Mouse (Mus musculus) neural tube, embryonic 15.5 days (tissue): ENCODE measurements at regions not wholly inside any gene's neighbourhood (a gene's known extent, or its start where the extent isn't known, plus 50 kb on each side); places are given as distances from the start of the nearest gene placed in this dataset.

Experiments
- ATAC-seq: fragments of 200-750 bp; cut with Nextera tagmentation; 2 replicates; pipeline ENCODE4 v1.8.0; 2017; ENCODE audit warnings: mild to moderate bottlenecking, moderate TSS enrichment, moderate library complexity; ENCODE audit not compliant: low FRiP score
- H3K27ac ChIP-seq: fragments of 300-500 bp; sonication (generic); replicated peaks from 2 replicates; pipeline ENCODE4 v1.5.1; 2015; ENCODE audit warnings: mild to moderate bottlenecking, inconsistent platforms
- H3K27me3 ChIP-seq: fragments of 300-500 bp; sonication (generic); replicated peaks from 2 replicates; pipeline ENCODE4 v1.6.1; 2015; ENCODE audit warnings: inconsistent platforms
- H3K36me3 ChIP-seq: fragments of 300-500 bp; sonication (generic); 2 replicates; pipeline ENCODE4 v1.6.1; 2015; ENCODE audit warnings: inconsistent platforms
- H3K4me1 ChIP-seq: fragments of 300-500 bp; sonication (generic); 2 replicates; pipeline ENCODE4 v1.6.1; 2015; ENCODE audit warnings: inconsistent platforms
- H3K4me2 ChIP-seq: fragments of 300-500 bp; sonication (generic); 2 replicates; pipeline ENCODE4 v1.6.1; 2015; ENCODE audit warnings: inconsistent platforms, mild to moderate bottlenecking, moderate library complexity
- H3K4me3 ChIP-seq: fragments of 300-500 bp; sonication (generic); replicated peaks from 2 replicates; pipeline ENCODE4 v1.5.1; 2015; ENCODE audit warnings: mild to moderate bottlenecking, inconsistent platforms
- H3K9ac ChIP-seq: fragments of 300-500 bp; sonication (generic); replicated peaks from 2 replicates; pipeline ENCODE4 v1.6.1; 2015; ENCODE audit warnings: mild to moderate bottlenecking, inconsistent platforms
- H3K9me3 ChIP-seq: fragments of 300-500 bp; sonication (generic); replicated peaks from 2 replicates; pipeline ENCODE4 v1.6.1; 2016; ENCODE audit warnings: inconsistent platforms
- WGBS: fragments of 180-500 bp; shearing (Covaris S2); methylation state at CpG from one replicate; pipeline ENCODE4 v1.1.7; 2015; ENCODE audit warnings: mixed read lengths; 5-methylcytosine and 5-hydroxymethylcytosine counted together

- no peaks in the 10 kb centered on the region for H3K27me3 ChIP-seq
- ATAC-seq, result no peak
- H3K4me3 ChIP-seq, result no peak overlapping the region
- H3K4me2 ChIP-seq, result no peak overlapping the region
- H3K27ac ChIP-seq, result no peak overlapping the region
- no peaks in the 10 kb centered on the region for H3K9me3 ChIP-seq
- 88% methylated on average over 1 of the region's 1 CpGs for WGBS
- no peaks in the 10 kb centered on the region for H3K4me1 ChIP-seq
- H3K9ac ChIP-seq, result no peak overlapping the region
- H3K36me3 ChIP-seq, result no peaks in the 10 kb centered on the region
Measured at GRCm38 (mm10) chr4:68648311-68648710, 305.9 kb downstream of the Brinp1 start.

DNA sequence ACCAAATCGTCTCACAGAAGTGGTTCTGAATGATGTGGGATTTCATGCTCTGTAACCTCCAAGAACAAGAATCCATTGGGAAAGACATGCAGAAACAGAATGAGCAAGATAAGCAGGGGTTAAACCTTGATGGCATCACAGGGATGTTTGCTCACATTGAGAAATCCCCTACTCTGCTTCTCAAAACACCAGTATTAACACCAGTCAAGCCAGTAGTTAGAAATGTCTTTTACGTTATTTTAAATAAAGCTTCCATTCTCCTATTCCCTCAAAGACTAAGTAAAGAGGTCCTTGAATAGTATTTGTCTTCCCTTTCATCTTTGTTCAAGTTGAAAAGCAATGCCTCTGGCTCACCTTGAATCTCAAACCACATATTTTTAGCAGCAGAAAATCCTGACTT, 320.9 kb downstream of the Brinp1 start:
- ATAC-seq, result no peak
- 86% methylated on average over 2 of the region's 2 CpGs for WGBS
- H3K9ac ChIP-seq, result no peak overlapping the region
- H3K27ac ChIP-seq, result no peak overlapping the region
- H3K36me3 ChIP-seq, result no peaks in the 10 kb centered on the region
- no peaks in the 10 kb centered on the region for H3K4me1 ChIP-seq
- no peak overlapping the region for H3K4me2 ChIP-seq
- no peak overlapping the region for H3K4me3 ChIP-seq
- no peaks in the 10 kb centered on the region for H3K9me3 ChIP-seq
- no peaks in the 10 kb centered on the region for H3K27me3 ChIP-seq

DNA sequence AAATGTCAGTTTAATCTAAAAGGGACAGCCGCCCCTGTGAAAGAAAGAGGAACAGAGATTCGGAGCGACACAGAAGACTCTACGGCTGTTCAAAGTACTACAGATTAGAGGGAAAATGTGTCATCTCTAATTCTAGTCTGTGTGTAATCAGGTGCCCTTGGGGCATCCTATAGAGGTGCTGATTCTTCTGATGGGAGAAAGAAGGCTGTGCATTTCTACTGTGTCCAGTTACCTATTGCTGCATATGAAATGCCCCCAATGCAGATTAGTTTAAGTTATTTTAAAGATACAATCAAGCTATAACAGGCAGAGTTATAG, 330.2 kb downstream of the Brinp1 start:
- peak; percentile 45; the same call in 1 of the 2 replicates for ATAC-seq
- H3K27ac ChIP-seq, result 0 out of 2 replicates have a peak overlapping the region, but pooled peaks have one; percentile 5
- H3K4me2 ChIP-seq, result no peak overlapping the region
- no peak overlapping the region for H3K4me3 ChIP-seq
- 14% methylated on average over 4 of the region's 4 CpGs for WGBS
- H3K27me3 ChIP-seq, result no peaks in the 10 kb centered on the region
- H3K36me3 ChIP-seq, result no peaks in the 10 kb centered on the region
- no peaks in the 10 kb centered on the region for H3K9me3 ChIP-seq
- peaks cover 5% of the 10 kb centered on the region; the same call in 1 of the 2 replicates for H3K4me1 ChIP-seq
- no peak overlapping the region for H3K9ac ChIP-seq

DNA sequence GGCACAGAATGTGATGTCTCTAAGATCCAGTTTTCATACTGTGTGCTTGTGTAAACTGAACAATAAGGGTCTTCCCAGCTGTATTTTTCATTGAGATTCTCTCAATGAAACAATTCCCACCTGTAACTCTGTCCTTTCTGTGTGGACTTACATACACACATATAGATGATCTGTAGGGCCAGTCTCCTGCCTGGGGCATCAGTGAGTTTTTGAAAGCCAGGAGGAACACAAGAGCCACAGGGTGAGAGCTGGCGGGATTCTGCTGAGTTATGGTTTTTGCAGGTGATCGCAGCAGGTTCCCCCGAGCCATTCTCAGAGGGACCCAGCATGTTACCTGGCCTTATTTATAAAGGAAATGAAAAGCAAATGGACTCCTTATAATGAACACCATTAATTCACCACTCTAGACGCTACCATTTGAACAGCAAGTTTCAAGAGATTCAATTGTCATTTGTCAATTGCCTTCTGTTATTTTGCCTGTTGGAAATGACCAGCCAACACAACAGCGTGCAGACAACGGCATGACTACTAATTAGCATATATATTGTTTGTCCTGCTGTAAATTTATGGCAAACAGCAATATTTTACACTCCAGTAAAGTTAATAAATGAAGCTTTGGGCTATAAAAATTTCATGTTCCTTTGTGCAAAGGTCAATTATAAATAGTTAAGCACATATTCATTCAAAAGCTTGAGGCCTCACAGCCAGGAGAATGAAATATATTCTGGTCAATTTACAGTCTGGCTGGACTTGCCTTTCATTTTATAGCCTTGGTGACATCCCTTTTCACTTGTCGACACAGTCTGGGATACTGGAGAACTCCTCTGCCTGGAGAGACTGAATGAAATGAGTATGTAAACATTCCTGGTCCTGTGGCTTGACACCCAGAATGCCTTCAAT, 330.8 kb downstream of the Brinp1 start:
- no peaks in the 10 kb centered on the region for H3K36me3 ChIP-seq
- peak; percentile 74 for ATAC-seq
- H3K9ac ChIP-seq, result no peak overlapping the region
- H3K4me3 ChIP-seq, result no peak overlapping the region
- peaks cover 5% of the 10 kb centered on the region; the same call in 1 of the 2 replicates for H3K4me1 ChIP-seq
- 0 out of 2 replicates have a peak overlapping the region, but pooled peaks have one; percentile 5 for H3K27ac ChIP-seq
- 22% methylated on average over 7 of the region's 7 CpGs for WGBS
- H3K9me3 ChIP-seq, result no peaks in the 10 kb centered on the region
- no peak overlapping the region for H3K4me2 ChIP-seq
- no peaks in the 10 kb centered on the region for H3K27me3 ChIP-seq

DNA sequence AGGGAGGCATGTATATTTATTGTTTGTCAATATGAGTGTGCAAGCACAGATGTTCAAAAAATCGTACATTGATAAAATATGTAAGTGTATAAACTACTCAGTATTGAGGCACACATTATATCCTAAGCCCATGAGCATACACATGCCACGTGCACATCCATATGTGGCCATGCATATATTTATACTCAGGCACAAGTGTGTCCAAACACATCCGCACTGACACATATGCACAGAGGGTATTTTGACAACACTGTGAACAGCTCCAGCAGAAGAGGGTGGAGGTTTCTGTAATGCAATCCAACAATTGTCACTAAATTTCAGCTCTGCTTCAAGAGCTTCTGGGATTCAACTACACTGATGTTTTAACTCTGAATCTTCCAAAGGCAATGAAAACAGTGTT, 333.6 kb downstream of the Brinp1 start:
- no peak overlapping the region for H3K4me3 ChIP-seq
- H3K27ac ChIP-seq, result no peak overlapping the region
- no peak overlapping the region for H3K4me2 ChIP-seq
- H3K36me3 ChIP-seq, result no peaks in the 10 kb centered on the region
- peaks cover 5% of the 10 kb centered on the region; the same call in 1 of the 2 replicates for H3K4me1 ChIP-seq
- H3K9me3 ChIP-seq, result no peaks in the 10 kb centered on the region
- no peak for ATAC-seq
- H3K27me3 ChIP-seq, result no peaks in the 10 kb centered on the region
- 90% methylated on average over 3 of the region's 3 CpGs for WGBS
- no peak overlapping the region for H3K9ac ChIP-seq

GRCm38 (mm10) chr4:68615706-68616397, 338.3 kb downstream of the Brinp1 start:
- H3K4me3 ChIP-seq, result no peak overlapping the region
- 88% methylated on average over 2 of the region's 2 CpGs for WGBS

GRCm38 (mm10) chr4:68612263-68613012, 341.8 kb downstream of the Brinp1 start:
- Histone ChIP-seq H3K27ac (no peak overlapping the region), H3K4me1 (no peaks in the 10 kb centered on the region), H3K4me2 (no peak overlapping the region), H3K27me3 (no peaks in the 10 kb centered on the region), H3K36me3 (no peaks in the 10 kb centered on the region), H3K4me3 (no peak overlapping the region), H3K9me3 (no peaks in the 10 kb centered on the region), H3K9ac (no peak overlapping the region)
- 93% methylated on average over 5 of the region's 6 CpGs for WGBS
- ATAC-seq, result no peak

More at GRCm38 (mm10) chr4:68615706-68616397, 338.3 kb downstream of the Brinp1 start:
- Histone ChIP-seq H3K36me3 (no peaks in the 10 kb centered on the region), H3K4me1 (no peaks in the 10 kb centered on the region), H3K27ac (no peak overlapping the region), H3K9me3 (no peaks in the 10 kb centered on the region), H3K27me3 (no peaks in the 10 kb centered on the region), H3K9ac (no peak overlapping the region), H3K4me2 (no peak overlapping the region)
- no peak for ATAC-seq

- WGBS, result 78% methylated on average over 1 of the region's 1 CpGs
- Histone ChIP-seq H3K27me3 (no peaks in the 10 kb centered on the region), H3K9ac (no peak overlapping the region), H3K4me2 (no peak overlapping the region), H3K4me3 (no peak overlapping the region), H3K9me3 (no peaks in the 10 kb centered on the region), H3K36me3 (no peaks in the 10 kb centered on the region), H3K4me1 (no peaks in the 10 kb centered on the region), H3K27ac (no peak overlapping the region)
- no peak for ATAC-seq
Measured at GRCm38 (mm10) chr4:68595256-68595655, 358.9 kb downstream of the Brinp1 start.

GRCm38 (mm10) chr4:68575375-68575774, 378.8 kb downstream of the Brinp1 start:
- Histone ChIP-seq H3K36me3 (no peaks in the 10 kb centered on the region), H3K4me3 (no peak overlapping the region), H3K27me3 (no peaks in the 10 kb centered on the region), H3K9me3 (no peaks in the 10 kb centered on the region), H3K9ac (no peak overlapping the region), H3K27ac (no peak overlapping the region), H3K4me2 (no peak overlapping the region), H3K4me1 (no peaks in the 10 kb centered on the region)
- ATAC-seq, result no peak
- 89% methylated on average over 5 of the region's 5 CpGs for WGBS

GRCm38 (mm10) chr4:68574610-68575167, 379.5 kb downstream of the Brinp1 start:
- no peaks in the 10 kb centered on the region for H3K27me3 ChIP-seq
- H3K4me2 ChIP-seq, result no peak overlapping the region
- no peaks in the 10 kb centered on the region for H3K9me3 ChIP-seq
- no peak overlapping the region for H3K4me3 ChIP-seq
- H3K9ac ChIP-seq, result no peak overlapping the region
- 73% methylated on average over 4 of the region's 4 CpGs for WGBS
- H3K36me3 ChIP-seq, result no peaks in the 10 kb centered on the region
- no peaks in the 10 kb centered on the region for H3K4me1 ChIP-seq
- no peak overlapping the region for H3K27ac ChIP-seq
- no peak for ATAC-seq

DNA sequence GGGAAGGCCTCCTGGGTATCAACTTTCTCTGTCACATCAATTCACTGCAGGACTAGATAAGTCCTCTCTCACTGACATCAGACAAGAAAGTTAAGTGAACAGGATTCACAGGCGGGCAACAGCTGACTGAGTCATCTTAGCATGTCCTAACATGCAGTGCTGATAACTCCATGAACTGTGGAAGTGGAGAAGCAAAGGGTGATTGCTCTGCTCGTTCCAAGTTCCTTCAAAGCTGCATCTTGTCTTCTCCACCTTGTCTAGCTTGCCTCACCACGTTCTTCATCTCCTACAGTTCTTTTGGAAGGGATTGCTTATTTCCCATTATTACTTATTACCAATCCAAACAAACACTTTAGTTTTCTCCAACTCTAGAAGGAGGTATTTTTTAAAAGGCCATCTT, 380.9 kb downstream of the Brinp1 start:
- Histone ChIP-seq H3K4me1 (no peaks in the 10 kb centered on the region), H3K27me3 (no peaks in the 10 kb centered on the region), H3K4me3 (no peak overlapping the region), H3K9me3 (no peaks in the 10 kb centered on the region), H3K27ac (no peak overlapping the region), H3K4me2 (no peak overlapping the region), H3K9ac (no peak overlapping the region), H3K36me3 (no peaks in the 10 kb centered on the region)
- ATAC-seq, result no peak
- 82% methylated on average over 3 of the region's 3 CpGs for WGBS
